8 mouse cellular contexts compared by ENCODE assay signal in genomic region chr17:63467866-63468265, GRCm38 (mm10). TPM values are rescaled to one million over a fixed set of nuclear protein-coding genes. Genes with fewer than 3 reads are reported as not detected.
DNase-seq lines count a peak whose midpoint lies in the region; ATAC-seq lines count a peak whose summit lies in the region.

No protein-coding gene starts in this region.

- H3K27me3 ChIP-seq in liver, embryonic 12.5 days (replicated peaks): no peaks in the 10 kb centered on the region
- H3K27me3 ChIP-seq in forebrain, embryonic 10.5 days (ENCODE audit: poor library complexity, severe bottlenecking): no peaks in the 10 kb centered on the region
- no peaks in the 10 kb centered on the region for H3K27me3 ChIP-seq in hindbrain, embryonic 10.5 days (ENCODE audit: insufficient read depth, poor library complexity, severe bottlenecking)
- peaks cover under 1% of the 10 kb centered on the region; the same call in 1 of the 2 replicates for H3K27me3 ChIP-seq in midbrain, embryonic 12.5 days

- no peaks in the 10 kb centered on the region for H3K9me3 ChIP-seq in liver, embryonic 12.5 days (replicated peaks)
- no peaks in the 10 kb centered on the region for H3K9me3 ChIP-seq in forebrain, embryonic 10.5 days
- H3K9me3 ChIP-seq in hindbrain, embryonic 10.5 days: no peaks in the 10 kb centered on the region
- H3K9me3 ChIP-seq in midbrain, embryonic 12.5 days: no peaks in the 10 kb centered on the region

- WGBS in liver, embryonic 12.5 days (ENCODE audit: insufficient replicate concordance): 10% methylated on average over 6 of the region's 6 CpGs
- WGBS in forebrain, embryonic 10.5 days: 12% methylated on average over 6 of the region's 6 CpGs
- 11% methylated on average over 6 of the region's 6 CpGs for WGBS in hindbrain, embryonic 10.5 days
- WGBS in midbrain, embryonic 12.5 days: 4% methylated on average over 6 of the region's 6 CpGs

- H3K36me3 ChIP-seq in liver, embryonic 12.5 days: no peaks in the 10 kb centered on the region
- no peaks in the 10 kb centered on the region for H3K36me3 ChIP-seq in forebrain, embryonic 10.5 days (replicated peaks)
- H3K36me3 ChIP-seq in hindbrain, embryonic 10.5 days: no peaks in the 10 kb centered on the region
- H3K36me3 ChIP-seq in midbrain, embryonic 12.5 days: 0 out of 2 replicates have a peak, but pooled peaks cover 6% of the 10 kb centered on the region

- no peak for ATAC-seq in liver, embryonic 12.5 days
- ATAC-seq in midbrain, embryonic 12.5 days (ENCODE audit: low FRiP score, low read depth): peak; percentile 55

- H3K4me2 ChIP-seq in liver, embryonic 12.5 days: no peak overlapping the region
- no peak overlapping the region for H3K4me2 ChIP-seq in midbrain, embryonic 12.5 days (replicated peaks)

- H3K27ac ChIP-seq in liver, embryonic 12.5 days: no peak overlapping the region
- no peak overlapping the region for H3K27ac ChIP-seq in forebrain, embryonic 10.5 days
- no peak overlapping the region for H3K27ac ChIP-seq in hindbrain, embryonic 10.5 days
- H3K27ac ChIP-seq in midbrain, embryonic 12.5 days (replicated peaks): no peak overlapping the region

- H3K4me1 ChIP-seq in liver, embryonic 12.5 days: no peaks in the 10 kb centered on the region
- peaks cover 7% of the 10 kb centered on the region for H3K4me1 ChIP-seq in forebrain, embryonic 10.5 days
- H3K4me1 ChIP-seq in hindbrain, embryonic 10.5 days (replicated peaks): no peaks in the 10 kb centered on the region
- H3K4me1 ChIP-seq in midbrain, embryonic 12.5 days: peaks cover 10% of the 10 kb centered on the region; the same call in 1 of the 2 replicates

- no peak overlapping the region for H3K9ac ChIP-seq in liver, embryonic 12.5 days
- H3K9ac ChIP-seq in midbrain, embryonic 12.5 days (replicated peaks): no peak overlapping the region

- no peak overlapping the region for H3K4me3 ChIP-seq in liver, embryonic 12.5 days
- H3K4me3 ChIP-seq in forebrain, embryonic 10.5 days: no peak overlapping the region
- no peak overlapping the region for H3K4me3 ChIP-seq in hindbrain, embryonic 10.5 days
- no peak overlapping the region for H3K4me3 ChIP-seq in midbrain, embryonic 12.5 days

- peak; percentile 62 for DNase-seq in liver
- DNase-seq in c-Kit-negative CD71-positive TER-119-positive erythroid progenitor cells, embryonic 14.5 days (ENCODE audit: low read depth, low spot score): peak; percentile 17
- DNase-seq in forebrain, embryonic 10.5 days (ENCODE audit: extremely low spot score, low spot score): peak; percentile 35
- DNase-seq in hindbrain, embryonic 10.5 days (ENCODE audit: low spot score): peak; percentile 55
- peak; percentile 66 to 70 for DNase-seq in left cerebral cortex, adult 18-20 months (ENCODE audit: low spot score in 2 of 2)
- DNase-seq in spleen, postnatal 36 days (ENCODE audit: low spot score in 2 of 2): peak; percentile 43 to 50

RNA-seq across cellular contexts. Expression of gene Fbxl17, which starts 32.0 kb away (rescaled TPM):
- polyA plus RNA-seq in liver, embryonic 12.5 days (2016; fragmentation: Nextera tagmentation; extraction: Ambion mirVana): 3.0 and 3.1 TPM in 2 replicates
- 2.5 and 2.7 TPM in 2 replicates for polyA plus RNA-seq in forebrain, embryonic 10.5 days (2016; fragmentation: Nextera tagmentation; extraction: Ambion mirVana)
- polyA plus RNA-seq in hindbrain, embryonic 10.5 days (2016; fragmentation: Nextera tagmentation; extraction: Ambion mirVana): 3.5 and 3.7 TPM in 2 replicates
- total RNA-seq in left cerebral cortex, adult 18-20 months (2021): 10 to 100 TPM; 58.2 to 62.9 TPM
- polyA plus RNA-seq in midbrain, embryonic 12.5 days (2016; fragmentation: Nextera tagmentation; extraction: Ambion mirVana): 27.0 and 37.1 TPM in 2 replicates

Comparison
In these comparisons a context has a peak if more than half of its experiments do, and no peak if none do; other contexts are left out.
1. DNase-seq: peak in every context shown above with its lines; median percentile 68 in left cerebral cortex, adult 18-20 months; 62 in liver; 55 in hindbrain, embryonic 10.5 days; 46 in spleen, postnatal 36 days; 35 in forebrain, embryonic 10.5 days; 17 in c-Kit-negative CD71-positive TER-119-positive erythroid progenitor cells, embryonic 14.5 days.